Mouse (Mus musculus) brain, embryonic 18.5 days (tissue): ENCODE data around the gene Cacna1s.

Source experiments
- DNase-seq: peaks from one replicate; pipeline ENCODE4 v3.0.0-alpha.2; 2012; ENCODE audit warnings: low read depth, low spot score

Cacna1s gene

DNA sequence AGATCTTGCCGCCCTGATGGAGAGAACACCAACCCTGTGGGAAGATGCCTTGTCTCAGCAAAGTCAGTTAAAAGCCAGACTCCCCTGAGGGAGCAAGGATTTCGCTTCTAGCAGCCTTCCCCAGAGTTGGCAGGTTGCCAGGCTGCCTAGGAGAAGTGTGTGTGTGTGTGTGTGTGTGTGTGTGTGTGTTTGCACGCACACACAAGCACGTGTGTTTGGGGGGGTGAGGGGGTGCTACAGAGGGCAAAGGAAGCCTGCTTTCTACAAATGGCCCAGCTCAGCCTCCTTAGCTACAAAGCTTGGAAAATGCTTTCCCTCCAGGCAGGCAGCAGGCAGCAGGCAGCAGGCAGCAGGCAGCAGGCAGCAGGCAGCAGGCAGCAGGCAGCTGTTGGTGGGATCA lies 85.0 kb downstream of the Cacna1s start:
- no peak for DNase-seq

DNA sequence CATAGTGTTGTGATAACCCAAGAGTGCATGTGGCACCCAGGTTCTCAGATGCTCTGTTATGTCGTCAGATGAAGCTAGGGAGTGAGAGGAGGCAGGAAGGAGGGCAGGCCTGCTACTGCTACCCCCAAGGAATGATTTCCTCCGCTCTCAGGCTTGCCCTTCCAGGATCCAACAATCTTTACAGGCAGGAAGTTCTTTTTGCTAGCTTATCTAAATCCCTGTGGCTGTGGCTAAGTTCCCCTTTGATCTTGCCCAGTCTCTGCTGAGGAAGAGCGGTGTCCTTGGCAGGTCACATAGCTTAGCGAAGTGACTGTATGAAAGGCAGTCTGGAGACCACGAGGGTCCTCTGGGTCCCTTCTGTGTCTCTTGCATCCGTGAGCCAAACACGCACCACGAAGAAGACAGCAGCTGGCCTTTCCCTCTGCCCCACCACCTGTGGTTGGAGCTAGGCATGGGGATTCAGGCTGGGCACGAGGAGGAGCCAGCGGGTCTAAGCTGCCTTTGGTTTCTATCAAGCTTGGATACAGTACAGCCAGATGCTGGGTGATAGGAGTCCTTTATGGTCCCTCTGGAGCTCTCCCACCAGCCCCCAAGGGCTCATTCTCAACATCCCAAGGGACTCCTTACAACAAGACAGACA lies 85.8 kb downstream of the Cacna1s start:
- DNase-seq = no peak

DNA sequence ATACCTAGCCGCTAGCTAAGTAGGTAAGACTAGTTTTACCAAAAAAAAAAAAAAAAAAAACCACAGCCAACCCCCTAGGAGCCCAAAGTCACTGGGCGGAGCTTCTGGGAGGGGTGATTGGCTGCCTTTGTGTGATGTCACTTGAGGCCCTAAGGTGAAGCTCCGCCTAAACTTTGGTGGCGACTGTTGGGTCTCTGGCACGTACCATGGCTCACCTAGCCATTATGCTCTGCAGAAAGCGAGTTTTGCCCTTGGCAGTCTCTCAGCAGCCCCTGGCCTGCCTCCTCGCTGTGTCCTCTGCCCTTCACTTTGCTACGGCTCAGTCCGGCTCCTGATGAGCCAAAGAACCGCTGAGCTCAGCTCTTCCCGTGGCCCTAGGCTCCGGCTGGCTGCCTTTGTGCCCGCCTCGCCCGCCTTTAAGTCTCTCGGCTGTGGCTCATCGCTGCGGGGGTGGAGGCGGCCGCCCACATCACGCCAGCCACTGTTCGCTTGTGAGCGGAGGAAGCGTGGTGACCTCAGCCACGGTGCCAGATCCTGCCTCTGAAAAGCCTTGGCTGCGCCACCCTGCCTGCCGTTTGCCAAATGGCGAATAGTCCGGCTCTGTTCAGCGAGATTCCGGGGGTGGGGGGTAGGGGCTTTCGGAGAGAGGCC lies 87.6 kb downstream of the Cacna1s start:
- no peak for DNase-seq

DNA sequence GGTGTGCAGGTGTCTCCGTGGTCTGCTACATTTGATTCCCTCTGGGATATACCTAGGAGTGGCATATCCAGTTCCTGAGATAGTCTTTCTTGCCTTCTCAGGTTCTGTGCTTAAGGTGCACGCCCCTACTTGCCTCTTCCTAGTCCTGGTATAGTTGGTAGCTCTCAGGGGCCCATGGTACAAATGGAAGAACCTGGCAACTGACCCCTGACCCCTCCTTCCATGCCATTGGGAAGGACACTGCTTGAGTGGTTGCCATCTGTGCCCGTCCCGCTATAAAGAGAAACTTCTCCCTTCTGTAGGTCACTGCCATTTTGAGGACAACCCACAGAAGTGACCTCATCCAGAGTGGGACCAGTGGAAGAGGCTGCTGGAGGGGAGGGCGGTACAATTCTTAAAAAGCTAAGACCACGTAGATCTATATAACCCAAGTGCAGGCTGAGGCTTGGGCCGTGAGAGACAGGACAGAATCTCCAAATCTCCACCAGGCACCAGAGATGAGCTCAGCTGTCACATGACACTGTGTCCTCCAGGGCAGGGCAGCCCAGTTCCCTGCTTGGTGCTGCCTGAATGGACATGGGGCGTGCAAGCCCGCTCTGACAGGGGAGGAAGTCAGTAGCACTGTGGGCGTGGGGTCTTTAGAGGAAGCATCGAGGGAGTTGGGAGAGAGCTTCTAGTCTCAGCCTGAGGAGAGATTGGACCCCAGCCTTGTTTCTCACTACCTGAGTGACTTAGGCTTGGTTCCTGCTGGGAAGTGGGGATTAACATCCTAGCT lies 88.8 kb downstream of the Cacna1s start:
- DNase-seq = no peak

DNA sequence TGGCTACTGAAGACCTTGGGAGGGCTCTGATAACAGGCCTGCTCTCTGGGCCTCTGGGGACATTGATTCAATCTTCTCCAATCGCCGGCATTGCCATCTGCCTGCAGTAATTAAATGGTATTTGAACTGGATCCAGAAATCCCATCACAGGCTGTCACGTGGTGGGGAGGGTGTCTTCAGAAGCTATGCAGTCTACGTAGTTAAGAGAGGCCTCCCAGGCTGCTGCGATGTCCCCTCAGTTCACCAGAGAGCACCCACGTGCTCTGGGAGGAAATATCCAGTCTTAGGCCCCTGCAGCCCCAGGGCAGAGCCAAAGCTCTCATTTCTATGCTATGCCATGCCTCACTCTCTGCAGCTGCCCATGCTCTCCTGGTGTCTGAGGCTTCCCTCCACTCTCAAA lies 89.8 kb downstream of the Cacna1s start:
- no peak for DNase-seq

DNA sequence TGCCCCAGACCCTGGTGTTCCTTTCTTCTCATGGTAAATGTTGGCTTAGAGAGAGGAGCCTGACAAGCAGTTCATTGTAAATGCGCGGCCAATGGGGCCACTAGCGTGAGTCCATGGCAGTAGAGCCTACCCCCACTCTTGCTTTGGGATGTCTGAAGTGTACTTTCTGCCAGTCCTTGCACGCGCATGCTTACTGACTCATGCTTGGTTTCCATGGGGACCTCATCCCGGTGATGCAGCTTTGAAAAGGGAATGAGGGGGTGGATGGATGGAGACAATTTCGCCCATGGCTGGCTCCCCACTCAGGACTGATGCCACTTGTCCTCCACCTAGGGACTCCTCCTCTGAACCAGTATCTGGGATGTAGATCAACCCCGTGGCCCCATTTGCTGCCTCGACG lies 91.0 kb downstream of the Cacna1s start:
- no peak for DNase-seq

DNA sequence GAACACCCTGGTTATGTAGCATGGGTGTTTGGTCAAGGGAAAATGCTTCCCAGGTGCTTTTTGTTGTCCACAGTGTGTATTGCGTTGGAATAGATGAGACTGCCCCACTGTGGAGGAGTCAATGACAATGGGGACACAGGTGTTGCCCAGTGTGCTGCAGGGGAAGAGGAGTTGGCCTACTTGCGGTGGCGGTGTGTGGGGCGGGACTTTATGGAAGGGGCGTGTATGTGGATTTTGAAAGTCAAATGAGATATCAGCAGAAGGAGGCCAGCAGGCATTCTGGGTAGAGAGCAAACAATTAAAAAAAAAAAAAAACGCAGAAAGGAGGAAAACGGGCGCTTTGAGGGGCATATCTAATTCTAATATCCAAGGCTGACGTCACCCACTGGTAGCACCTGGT lies 97.2 kb downstream of the Cacna1s start:
- no peak for DNase-seq

DNA sequence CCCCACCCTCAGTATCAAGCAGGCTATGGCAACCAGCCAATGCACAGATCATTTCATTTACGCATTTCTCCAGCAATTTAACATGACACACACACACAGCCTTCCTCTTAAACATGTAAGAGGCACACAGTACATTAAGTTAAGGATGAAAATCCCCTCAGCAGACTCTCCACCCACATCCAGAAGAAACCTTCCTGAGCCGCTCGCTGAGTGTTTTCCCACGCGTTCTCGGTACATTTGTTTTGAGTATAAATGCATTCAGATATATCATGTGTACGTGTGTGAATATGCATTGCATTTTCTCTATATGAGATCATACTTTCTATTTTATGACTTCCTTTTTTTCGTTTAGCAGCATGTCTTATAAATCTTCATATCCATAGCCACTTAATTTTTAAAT lies 98.8 kb downstream of the Cacna1s start:
- DNase-seq = no peak

DNA sequence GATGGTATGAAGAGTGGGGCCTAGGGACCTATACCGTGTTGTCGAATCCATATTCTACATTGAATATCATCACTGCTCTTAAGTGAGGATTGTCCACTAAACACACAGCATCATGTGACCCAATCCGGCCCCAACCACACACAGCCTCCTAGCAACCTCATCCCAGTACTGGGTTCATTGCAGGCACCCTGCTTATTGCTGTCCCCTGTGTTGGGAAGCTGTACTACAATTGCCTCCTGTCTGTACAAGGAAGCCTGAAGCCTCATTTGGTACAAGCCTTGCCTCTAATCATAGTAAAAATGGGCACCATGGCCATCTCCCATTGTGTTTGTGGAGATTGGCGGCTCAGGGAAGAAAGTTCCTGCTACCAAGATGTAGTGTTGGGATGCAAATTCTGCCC lies 103.8 kb downstream of the Cacna1s start:
- no peak for DNase-seq

DNA sequence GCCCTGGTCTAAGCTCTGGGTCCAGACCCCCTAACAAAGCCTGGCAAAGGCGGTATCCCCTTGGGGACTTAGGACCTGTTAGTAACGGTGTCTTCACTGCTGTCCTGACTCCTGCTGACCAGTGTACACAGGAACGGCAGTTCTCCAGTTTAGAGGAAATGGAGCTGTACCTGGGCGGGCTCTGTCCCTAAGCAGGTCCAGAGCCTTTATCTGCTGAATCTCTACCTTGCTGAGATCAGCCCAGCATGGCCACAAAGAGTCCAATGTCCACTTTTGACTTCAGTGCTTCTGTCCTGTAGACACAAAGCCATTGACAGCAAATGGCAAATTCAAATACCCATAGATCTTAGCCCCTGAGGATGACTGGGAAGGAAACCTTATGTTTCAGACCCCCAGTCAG lies 104.4 kb downstream of the Cacna1s start:
- no peak for DNase-seq

DNA sequence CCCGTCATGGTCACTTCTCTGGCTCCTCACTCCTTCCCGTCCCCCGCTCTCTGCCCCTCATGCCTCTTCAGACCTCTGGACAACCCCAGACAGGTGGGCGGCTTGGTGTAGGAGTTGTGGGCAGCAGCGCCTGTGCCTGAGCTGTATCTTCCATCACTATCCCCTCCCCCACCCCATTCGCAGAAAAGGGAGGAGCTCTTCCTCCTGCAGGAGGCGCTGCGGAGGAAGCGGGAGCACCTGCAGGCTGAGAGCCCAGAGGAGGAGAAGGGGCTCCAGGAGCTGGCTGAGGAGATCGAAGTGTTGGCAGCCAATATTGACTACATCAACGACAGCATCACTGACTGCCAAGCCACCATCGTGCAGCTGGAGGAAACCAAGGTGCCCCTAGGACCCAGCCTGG lies 107.3 kb downstream of the Cacna1s start:
- DNase-seq = no peak

DNA sequence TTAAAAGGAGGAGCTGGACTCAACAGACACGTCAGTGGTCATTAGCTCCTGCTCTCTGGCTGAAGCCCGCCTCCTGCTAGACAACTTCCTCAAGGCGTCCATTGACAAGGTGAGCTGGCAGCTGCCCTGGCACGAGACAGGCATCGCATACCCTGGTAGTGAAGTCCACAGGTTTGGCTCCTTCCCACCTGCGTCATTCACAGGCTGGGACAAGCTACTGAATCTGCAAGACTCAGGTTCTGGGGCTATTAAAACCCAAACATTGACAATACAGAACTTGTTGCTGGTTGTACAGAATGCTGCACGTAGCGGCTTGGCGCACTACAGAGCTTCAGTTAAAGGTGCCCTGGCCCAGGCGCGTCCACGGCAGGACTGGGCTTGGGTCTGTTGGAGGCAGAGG lies 107.7 kb downstream of the Cacna1s start:
- DNase-seq = no peak

DNA sequence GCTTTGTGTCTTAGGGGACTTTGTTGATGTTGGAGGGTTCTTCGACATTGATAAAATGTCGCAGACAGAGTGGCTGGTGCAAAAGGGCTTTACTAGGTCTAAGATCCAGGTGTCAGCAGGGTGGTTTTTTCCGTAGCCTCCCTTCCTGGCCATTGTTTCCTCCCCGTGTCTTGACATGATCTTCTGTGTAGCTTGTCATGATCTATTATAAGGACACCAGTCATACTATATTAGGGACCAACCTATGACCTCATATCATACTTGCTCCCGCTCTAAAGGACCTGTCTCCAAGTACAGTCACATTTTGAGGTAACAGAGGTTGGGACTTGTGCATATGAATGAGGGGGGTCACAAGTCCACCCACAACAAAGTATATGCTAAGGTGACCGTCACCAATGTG lies 108.4 kb downstream of the Cacna1s start:
- no peak for DNase-seq

DNA sequence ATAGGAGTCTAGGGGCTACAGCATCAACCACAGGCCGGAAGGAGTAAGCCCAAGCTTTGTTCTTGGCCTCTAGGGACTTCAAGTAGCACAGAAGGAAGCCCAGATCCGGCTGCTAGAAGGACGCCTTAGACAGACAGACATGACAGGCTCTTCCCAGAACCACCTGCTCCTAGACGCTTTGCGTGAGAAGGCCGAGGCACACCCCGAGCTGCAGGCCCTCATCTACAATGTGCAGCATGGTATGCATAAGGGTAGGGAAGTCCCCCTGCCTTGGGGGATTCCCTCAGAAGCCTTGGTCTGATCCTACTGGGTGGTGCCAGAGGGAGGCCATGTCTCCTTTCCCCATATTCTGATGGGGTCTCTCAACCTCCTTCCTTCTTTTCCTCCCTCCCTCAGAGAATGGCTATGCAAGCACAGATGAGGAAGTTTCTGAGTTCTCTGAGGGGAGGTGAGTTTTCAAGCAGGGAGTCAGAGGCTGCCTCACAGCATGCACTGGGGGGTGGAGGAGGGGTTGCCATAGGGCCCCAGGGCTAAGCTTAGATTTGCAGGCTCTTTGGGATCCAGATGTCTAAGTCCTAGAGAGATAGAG lies 108.9 kb downstream of the Cacna1s start:
- DNase-seq = no peak

DNA sequence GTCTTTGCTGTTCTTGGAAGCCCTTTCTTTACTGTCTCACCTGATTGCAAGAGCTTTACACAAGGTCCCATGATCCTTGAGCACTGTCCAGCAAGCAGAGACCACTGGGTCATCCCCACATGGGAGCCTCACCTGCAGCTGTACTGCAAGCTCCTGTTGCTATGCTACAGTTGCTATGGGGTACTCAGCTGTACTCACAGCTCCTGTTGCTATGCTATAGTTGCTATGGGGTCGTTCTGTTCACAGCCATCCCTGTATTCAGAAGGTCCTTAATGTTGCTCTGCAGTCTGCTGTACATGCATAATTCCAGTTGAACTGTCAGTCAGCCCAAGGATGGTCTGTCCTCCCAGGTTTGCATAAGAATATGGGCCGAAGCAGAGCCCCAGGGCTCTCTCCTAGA lies 112.9 kb downstream of the Cacna1s start:
- no peak for DNase-seq

DNA sequence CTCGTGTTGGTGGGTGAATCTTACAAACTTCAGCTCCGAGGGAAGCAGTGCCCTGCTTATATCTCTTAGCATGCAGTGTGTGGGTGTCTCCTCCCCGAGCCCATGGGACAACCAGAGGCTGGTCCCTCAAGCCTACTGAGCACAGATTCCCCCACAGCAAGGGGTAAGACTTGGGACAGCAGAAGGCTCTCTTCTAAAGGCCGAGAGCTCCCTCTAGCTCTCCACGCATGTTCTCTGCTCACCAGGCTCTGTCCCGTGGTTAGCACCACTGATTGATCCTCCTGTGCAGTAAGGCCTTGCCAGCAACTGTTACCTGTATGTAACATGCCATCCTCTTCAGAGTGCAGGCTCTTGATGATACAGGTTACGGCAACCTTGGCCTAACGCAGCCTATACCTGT lies 115.1 kb downstream of the Cacna1s start:
- no peak for DNase-seq
